Mouse (Mus musculus): ENCODE measurements around the gene Taldo1.

DNA sequence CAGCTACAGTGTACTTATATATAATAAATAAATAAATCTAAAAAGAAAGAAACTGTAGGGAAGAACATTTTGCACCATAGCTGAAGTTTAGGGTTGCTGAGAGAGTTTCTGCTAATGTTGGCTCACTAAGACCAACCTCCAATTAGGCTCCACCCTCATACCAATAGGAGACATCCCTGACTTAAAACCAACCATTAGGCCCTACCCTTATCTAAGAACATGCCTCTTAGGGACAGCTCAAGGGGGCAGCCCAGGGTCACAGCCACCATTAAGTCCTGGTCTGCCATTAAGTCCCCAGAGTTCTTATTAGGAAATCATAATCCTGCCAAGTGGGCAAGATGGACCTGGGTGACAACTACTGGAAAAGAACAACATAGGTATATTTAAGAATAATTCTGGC, 17.6 kb upstream of the Taldo1 start:
- TF ChIP-seq POLR2A (IDR thresholded peaks at IDR 0.05; ENCODE audit: borderline replicate concordance, control insufficient read depth, low read depth, low read length), result no peak
- no peak for TF ChIP-seq CTCF (IDR thresholded peaks at IDR 0.05; ENCODE audit: control insufficient read depth, insufficient read depth, low read length)
